Mouse (Mus musculus) forebrain, embryonic 11.5 days (tissue): ENCODE results near the gene Car4. TPM values are rescaled to one million over a fixed set of nuclear protein-coding genes. Genes with fewer than 3 reads are reported as not detected.
A peak's percentile ranks its signal among the peaks of the same experiment; 100 is the strongest.

ENCODE experiments used
- ATAC-seq: fragments of 200-750 bp; cut with Nextera tagmentation; replicated peaks from 2 replicates; pipeline ENCODE4 v1.8.0; 2017; ENCODE audit warnings: moderate TSS enrichment; ENCODE audit not compliant: low FRiP score
- DNase-seq: peaks from one replicate; pipeline ENCODE4 v3.0.0-alpha.2; 2017; ENCODE audit warnings: low spot score
- H3K27ac ChIP-seq: fragments of 300-500 bp; sonication (generic); 2 replicates; pipeline ENCODE4 v1.5.1; 2014; ENCODE audit warnings: low read depth, low read length
- H3K27me3 ChIP-seq: fragments of 300-500 bp; sonication (generic); 2 replicates; pipeline ENCODE4 v1.6.1; 2014; ENCODE audit warnings: mild to moderate bottlenecking, low read length, mixed read lengths; ENCODE audit not compliant: control insufficient read depth, insufficient read depth
- H3K36me3 ChIP-seq: fragments of 300-500 bp; sonication (generic); 2 replicates; pipeline ENCODE4 v1.6.1; 2014; ENCODE audit warnings: mild to moderate bottlenecking, low read length, moderate library complexity, mixed read lengths; ENCODE audit not compliant: control insufficient read depth, insufficient read depth
- H3K4me1 ChIP-seq: fragments of 300-500 bp; sonication (generic); replicated peaks from 2 replicates; pipeline ENCODE4 v1.6.1; 2014; ENCODE audit warnings: low read length, mixed read lengths; ENCODE audit not compliant: control insufficient read depth, insufficient read depth
- H3K4me2 ChIP-seq: fragments of 300-500 bp; sonication (generic); 2 replicates; pipeline ENCODE4 v1.6.1; 2014; ENCODE audit warnings: low read depth, mild to moderate bottlenecking, low read length, moderate library complexity, mixed read lengths; ENCODE audit not compliant: severe bottlenecking
- H3K4me3 ChIP-seq: fragments of 300-500 bp; sonication (generic); 2 replicates; pipeline ENCODE4 v1.5.1; 2014; ENCODE audit warnings: low read depth, low read length
- H3K9ac ChIP-seq: fragments of 300-500 bp; sonication (generic); 2 replicates; pipeline ENCODE4 v1.6.1; 2014; ENCODE audit warnings: low read length
- H3K9me3 ChIP-seq: fragments of 300-500 bp; sonication (generic); 2 replicates; pipeline ENCODE4 v1.6.1; 2016; ENCODE audit warnings: low read length, mixed read lengths; ENCODE audit not compliant: control insufficient read depth
- WGBS: fragments of 180-500 bp; shearing (Covaris S2); extraction: QIAGEN DNeasy Blood & Tissue Kit; methylation state at CpG from one replicate; pipeline ENCODE4 v1.1.7; 2014; 5-methylcytosine and 5-hydroxymethylcytosine counted together
- polyA plus RNA-seq: library from polyadenylated mRNA; unstranded; fragments of >200 nt; fragmentation: Nextera tagmentation; extraction: Ambion mirVana; gene quantifications from 2 replicates; pipeline ENCODE4 v1.2.1, GENCODE M21; 2014

Gene Car4
- polyA plus RNA-seq, 1 experiment from 2014 or later = 1.3 TPM

GRCm38 (mm10) chr11:84919951-84920350 lies 37.6 kb upstream of the Car4 start:
- no peak overlapping the region for H3K4me2 ChIP-seq
- no peaks in the 10 kb centered on the region for H3K36me3 ChIP-seq
- no peak overlapping the region for H3K4me3 ChIP-seq
- H3K9ac ChIP-seq = no peak overlapping the region
- peaks cover 2% of the 10 kb centered on the region; the same call in 1 of the 2 replicates for H3K4me1 ChIP-seq
- no peak overlapping the region for H3K27ac ChIP-seq
- ATAC-seq (no peak), DNase-seq (no peak)
- H3K9me3 ChIP-seq = no peaks in the 10 kb centered on the region
- no peaks in the 10 kb centered on the region for H3K27me3 ChIP-seq
- 80% methylated on average over 7 of the region's 7 CpGs for WGBS

GRCm38 (mm10) chr11:84920981-84921380 lies 36.6 kb upstream of the Car4 start:
- Histone ChIP-seq H3K4me3 (no peak overlapping the region), H3K27me3 (no peaks in the 10 kb centered on the region), H3K9ac (no peak overlapping the region), H3K36me3 (no peaks in the 10 kb centered on the region), H3K9me3 (no peaks in the 10 kb centered on the region), H3K4me1 (peaks cover 2% of the 10 kb centered on the region; the same call in 1 of the 2 replicates), H3K4me2 (no peak overlapping the region), H3K27ac (no peak overlapping the region)
- 92% methylated on average over 8 of the region's 8 CpGs for WGBS
- DNase-seq = no peak
- ATAC-seq = no peak

GRCm38 (mm10) chr11:84932261-84932660 lies 25.3 kb upstream of the Car4 start:
- no peak overlapping the region for H3K27ac ChIP-seq
- H3K9me3 ChIP-seq = no peaks in the 10 kb centered on the region
- H3K4me3 ChIP-seq = no peak overlapping the region
- no peaks in the 10 kb centered on the region for H3K27me3 ChIP-seq
- DNase-seq (no peak), ATAC-seq (no peak)
- H3K4me2 ChIP-seq = no peak overlapping the region
- H3K4me1 ChIP-seq = no peaks in the 10 kb centered on the region
- no peaks in the 10 kb centered on the region for H3K36me3 ChIP-seq
- H3K9ac ChIP-seq = no peak overlapping the region
- WGBS = 16% methylated on average over 6 of the region's 6 CpGs

- no peak for ATAC-seq
- Histone ChIP-seq H3K27ac (no peak overlapping the region), H3K9ac (no peak overlapping the region)
These were observed 18.0 kb upstream of the Car4 start for GRCm38 (mm10) chr11:84939508-84940053.

GRCm38 (mm10) chr11:84940140-84940539 lies 17.4 kb upstream of the Car4 start:
- DNase-seq = no peak
- Histone ChIP-seq H3K9me3 (no peaks in the 10 kb centered on the region), H3K4me3 (no peak overlapping the region), H3K4me2 (no peak overlapping the region), H3K4me1 (peaks cover 9% of the 10 kb centered on the region; the same call in 1 of the 2 replicates), H3K9ac (no peak overlapping the region), H3K27ac (no peak overlapping the region), H3K27me3 (no peaks in the 10 kb centered on the region), H3K36me3 (no peaks in the 10 kb centered on the region)
- no peak for ATAC-seq
- 83% methylated on average over 10 of the region's 10 CpGs for WGBS

More at GRCm38 (mm10) chr11:84939508-84940053, 18.0 kb upstream of the Car4 start:
- 71% methylated on average over 8 of the region's 8 CpGs for WGBS
- Histone ChIP-seq H3K36me3 (no peaks in the 10 kb centered on the region), H3K9me3 (no peaks in the 10 kb centered on the region), H3K4me3 (no peak overlapping the region), H3K4me1 (peaks cover 5% of the 10 kb centered on the region; the same call in 1 of the 2 replicates), H3K4me2 (no peak overlapping the region), H3K27me3 (no peaks in the 10 kb centered on the region)
- DNase-seq = no peak

- no peak overlapping the region for H3K27ac ChIP-seq
These were observed 13.6 kb upstream of the Car4 start for GRCm38 (mm10) chr11:84943948-84944347.

GRCm38 (mm10) chr11:84944639-84945435 lies 12.7 kb upstream of the Car4 start:
- H3K36me3 ChIP-seq = no peaks in the 10 kb centered on the region
- DNase-seq (peak; percentile 67), ATAC-seq (peak; percentile 65; the same call in 1 of the 2 replicates)
- H3K27me3 ChIP-seq = no peaks in the 10 kb centered on the region
- no peak overlapping the region for H3K27ac ChIP-seq
- no peak overlapping the region for H3K4me3 ChIP-seq
- H3K4me1 ChIP-seq = peaks cover 11% of the 10 kb centered on the region
- no peaks in the 10 kb centered on the region for H3K9me3 ChIP-seq
- WGBS = 3% methylated on average over 12 of the region's 12 CpGs
- H3K9ac ChIP-seq = no peak overlapping the region; the same call in 1 of the 2 replicates
- H3K4me2 ChIP-seq = peak overlapping the region; percentile 39; the same call in 1 of the 2 replicates

More at GRCm38 (mm10) chr11:84943948-84944347, 13.6 kb upstream of the Car4 start:
- Histone ChIP-seq H3K27me3 (no peaks in the 10 kb centered on the region), H3K9ac (no peak overlapping the region; the same call in 1 of the 2 replicates), H3K4me2 (peak overlapping the region; percentile 39), H3K4me3 (peak overlapping the region; percentile 5; the same call in 1 of the 2 replicates), H3K4me1 (peaks cover 11% of the 10 kb centered on the region), H3K36me3 (no peaks in the 10 kb centered on the region), H3K9me3 (no peaks in the 10 kb centered on the region)
- 0% methylated on average over 15 of the region's 15 CpGs for WGBS
- DNase-seq (peak; percentile 84), ATAC-seq (no peak)

GRCm38 (mm10) chr11:84945841-84946240 lies 11.7 kb upstream of the Car4 start:
- ATAC-seq (no peak), DNase-seq (no peak)
- H3K9me3 ChIP-seq = no peaks in the 10 kb centered on the region
- H3K36me3 ChIP-seq = no peaks in the 10 kb centered on the region
- H3K4me3 ChIP-seq = no peak overlapping the region
- no peaks in the 10 kb centered on the region for H3K27me3 ChIP-seq
- no peak overlapping the region for H3K27ac ChIP-seq
- WGBS = 64% methylated on average over 3 of the region's 3 CpGs
- H3K4me2 ChIP-seq = no peak overlapping the region
- no peak overlapping the region for H3K9ac ChIP-seq
- peaks cover 11% of the 10 kb centered on the region for H3K4me1 ChIP-seq
